Mouse (Mus musculus): Measurements from ENCODE around the gene Vwa7.
"Not testable (repeated sequence)": the region's sequence is repeated elsewhere in the genome, so short reads cannot be mapped to it uniquely, and the experiment has no call there.

Gene Vwa7

GRCm38 (mm10) chr17:35022541-35023060 is 6.2 kb downstream of the Vwa7 start:
- DNase-seq: no peak

DNA sequence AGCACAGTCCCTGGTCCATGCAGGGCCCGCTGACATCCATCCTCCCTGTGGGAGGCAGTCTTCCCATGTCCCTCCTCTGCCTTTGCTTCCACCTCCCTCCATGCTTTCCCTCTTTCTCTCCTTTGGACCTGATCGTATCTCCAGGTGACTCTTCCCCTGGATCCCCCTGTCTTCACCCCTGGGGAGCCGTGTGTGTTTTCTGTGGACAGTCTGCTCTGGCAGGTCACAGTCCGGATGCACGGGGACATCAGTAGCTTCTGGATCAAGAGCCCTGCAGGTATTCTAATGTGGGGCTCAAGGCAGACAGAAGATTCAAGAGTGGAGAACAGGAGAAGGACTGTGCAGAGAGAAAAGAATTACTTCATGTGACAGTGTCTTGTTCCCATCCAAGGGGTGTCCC is 6.8 kb downstream of the Vwa7 start:
- DNase-seq: no peak

DNA sequence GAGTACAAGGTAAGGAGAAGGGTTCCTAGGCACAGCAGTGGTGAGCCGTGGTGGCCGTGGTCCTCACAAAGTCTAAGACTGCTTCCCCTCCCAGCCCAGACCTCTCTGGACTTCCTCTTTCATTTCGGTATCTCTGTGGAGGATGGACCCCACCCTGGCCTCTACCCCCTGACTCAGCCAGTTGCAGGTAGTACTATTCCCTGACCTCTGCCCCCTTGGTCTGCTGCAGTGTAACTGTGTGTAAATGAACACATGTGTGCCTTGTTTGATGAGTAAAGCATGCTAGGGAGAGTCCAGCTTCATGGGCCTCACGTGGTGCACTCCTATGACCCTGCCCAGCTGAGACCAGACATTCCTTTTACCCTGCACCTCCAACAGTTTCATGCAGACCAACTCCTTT is 7.4 kb downstream of the Vwa7 start:
- peak in 1 of 2 experiments; percentile 23 for DNase-seq

DNA sequence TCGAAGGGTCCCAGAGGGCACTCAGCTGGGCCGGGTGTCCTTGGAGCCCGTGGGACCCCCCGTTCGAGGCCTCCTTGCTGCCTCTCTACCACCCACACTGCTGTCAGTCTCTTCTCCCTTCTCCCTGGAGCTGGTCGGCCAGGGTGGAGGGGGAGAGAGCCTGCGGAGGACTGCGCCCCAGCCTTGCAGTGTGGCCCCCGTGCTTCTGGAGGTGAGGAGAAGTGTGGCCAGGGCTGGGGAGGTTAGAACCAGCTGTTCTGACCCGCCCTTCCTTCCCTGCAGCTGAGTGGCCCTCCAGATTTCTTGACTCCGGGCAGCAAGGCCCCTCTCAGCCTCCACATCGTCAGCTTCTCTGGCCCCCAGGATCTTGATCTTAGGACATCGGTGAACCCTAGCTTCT is 7.9 kb downstream of the Vwa7 start:
- peak in 1 of 2 experiments; percentile 18 for DNase-seq

DNA sequence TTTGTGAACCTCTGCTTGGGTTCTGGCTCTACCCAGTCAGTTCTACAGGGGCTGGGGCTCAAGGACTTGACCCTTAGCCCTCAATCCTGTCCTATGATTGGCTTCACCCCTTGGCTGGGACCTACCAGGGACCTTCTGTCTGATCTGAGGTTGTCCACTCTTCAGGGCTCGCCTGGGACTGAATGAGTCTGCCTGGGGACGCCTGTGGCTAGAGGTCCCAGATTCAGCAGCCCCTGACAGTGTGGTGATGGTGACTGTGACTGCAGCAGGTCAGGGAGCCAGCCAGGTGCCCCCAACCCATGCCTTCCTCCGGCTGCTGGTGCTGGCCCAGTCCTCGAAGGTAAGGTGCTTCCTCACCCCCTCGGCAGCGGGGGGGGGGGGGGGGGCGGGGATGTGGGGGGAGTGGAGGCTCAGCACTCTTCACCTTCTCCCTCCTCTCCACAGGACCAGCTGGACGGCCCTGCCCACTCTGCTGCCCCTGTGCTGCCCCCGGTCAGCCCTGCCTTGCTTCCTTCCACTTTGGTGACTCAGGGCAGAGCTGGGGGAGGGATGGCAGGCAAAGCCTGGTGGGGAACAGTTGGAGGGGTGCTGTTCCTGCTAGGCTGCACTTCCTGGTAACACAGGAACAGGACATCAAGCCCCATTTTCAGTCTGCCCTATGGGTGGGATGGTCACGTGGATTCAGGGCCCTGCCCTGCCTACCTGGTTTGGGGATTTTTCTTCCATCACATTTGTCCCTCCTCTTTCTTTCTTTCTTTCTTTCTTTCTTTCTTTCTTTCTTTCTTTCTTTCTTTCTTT is 8.5 kb downstream of the Vwa7 start:
- DNase-seq: peak; percentile 49 to 58

DNA sequence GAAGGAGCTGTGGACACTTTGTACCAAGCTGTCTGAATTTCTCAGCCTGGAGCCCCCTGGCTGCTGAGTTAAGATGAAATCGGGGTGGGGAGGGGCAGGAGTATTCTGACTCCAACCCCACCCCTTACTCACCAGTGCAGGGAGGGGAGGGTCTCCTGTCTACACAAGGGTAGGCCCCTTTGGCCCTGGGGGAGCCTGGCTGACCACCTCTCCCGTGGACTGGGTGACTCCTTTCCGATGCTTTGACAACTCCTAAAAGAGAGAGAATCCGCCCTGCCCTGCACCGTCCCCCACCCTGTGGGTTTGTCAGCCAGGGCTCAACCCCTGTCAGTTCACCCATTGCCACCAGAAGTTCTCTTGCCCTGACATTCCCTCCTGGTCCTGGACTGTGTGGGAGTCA is 9.8 kb downstream of the Vwa7 start:
- peak in 1 of 2 experiments; percentile 17 for DNase-seq

DNA sequence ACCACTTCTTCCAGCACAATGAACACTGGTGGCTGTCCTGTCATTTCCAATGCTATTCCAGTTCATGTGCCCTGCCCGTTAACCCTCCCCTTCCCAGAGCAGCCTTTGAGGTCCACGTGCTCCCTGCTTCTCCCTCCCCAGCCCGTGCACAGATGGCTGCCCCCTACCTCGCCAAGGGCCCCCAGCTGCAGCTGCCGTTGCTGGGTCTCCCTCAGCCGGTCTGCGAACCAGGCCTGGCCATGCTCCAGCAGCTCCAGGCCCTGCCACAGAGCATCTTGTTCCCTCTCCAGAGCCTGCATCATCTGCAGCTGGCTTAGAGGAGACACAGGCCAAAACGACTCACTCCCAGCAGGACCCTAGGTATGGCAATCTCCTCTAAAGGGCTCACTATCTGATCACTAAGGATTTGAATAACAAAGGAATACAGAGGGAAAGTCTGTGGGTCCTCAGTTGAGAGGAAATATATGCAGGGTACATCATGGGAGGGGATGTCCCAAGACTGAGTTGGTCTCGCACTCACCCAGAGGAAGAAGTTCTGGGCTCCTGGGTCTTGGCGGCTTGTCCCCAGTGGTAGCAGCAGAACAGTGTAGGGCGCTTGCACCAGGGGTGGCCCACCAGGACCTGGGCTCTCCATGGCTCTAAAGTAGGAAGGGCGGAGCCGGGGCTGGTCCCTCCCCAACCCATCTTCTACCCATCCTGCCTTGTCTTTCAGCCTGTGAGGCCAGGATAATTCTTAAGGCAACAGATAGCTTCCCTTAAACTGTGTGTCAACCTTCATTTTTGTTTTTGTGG is 11.1 kb downstream of the Vwa7 start, which contains the start of gene Sapcd1:
Gene Sapcd1, minus strand, starts transcription at position 740 of the 792 bp plus-strand sequence.
- DNase-seq: peak in 1 of 2 experiments; percentile 52

- no peak for DNase-seq
These were observed 11.9 kb downstream of the Vwa7 start for GRCm38 (mm10) chr17:35028315-35028714.

GRCm38 (mm10) chr17:35029691-35030532 is 13.5 kb downstream of the Vwa7 start:
- DNase-seq: peak; percentile 28 to 36

GRCm38 (mm10) chr17:35031272-35031671 is 14.9 kb downstream of the Vwa7 start:
- no peak for DNase-seq

DNA sequence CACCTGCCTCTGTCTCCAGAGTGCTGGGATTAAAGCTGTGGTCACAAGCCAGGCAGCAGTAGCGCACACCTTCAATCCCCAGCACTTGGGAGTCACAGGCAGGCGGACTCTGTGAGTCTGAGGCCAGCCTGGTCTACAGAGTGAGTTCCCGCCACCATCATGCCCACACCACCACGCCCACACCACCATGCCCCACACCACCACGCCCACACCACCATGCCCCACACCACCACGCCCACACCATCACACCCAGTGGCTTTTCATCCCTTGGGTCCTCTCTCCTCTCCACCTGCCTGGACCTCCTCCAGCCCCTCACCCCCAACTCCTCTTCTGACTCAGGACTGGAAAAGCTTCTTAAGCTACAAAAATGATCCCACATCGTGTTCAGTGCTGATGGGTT is 15.5 kb downstream of the Vwa7 start:
- DNase-seq: peak in 1 of 2 experiments; percentile 18

DNA sequence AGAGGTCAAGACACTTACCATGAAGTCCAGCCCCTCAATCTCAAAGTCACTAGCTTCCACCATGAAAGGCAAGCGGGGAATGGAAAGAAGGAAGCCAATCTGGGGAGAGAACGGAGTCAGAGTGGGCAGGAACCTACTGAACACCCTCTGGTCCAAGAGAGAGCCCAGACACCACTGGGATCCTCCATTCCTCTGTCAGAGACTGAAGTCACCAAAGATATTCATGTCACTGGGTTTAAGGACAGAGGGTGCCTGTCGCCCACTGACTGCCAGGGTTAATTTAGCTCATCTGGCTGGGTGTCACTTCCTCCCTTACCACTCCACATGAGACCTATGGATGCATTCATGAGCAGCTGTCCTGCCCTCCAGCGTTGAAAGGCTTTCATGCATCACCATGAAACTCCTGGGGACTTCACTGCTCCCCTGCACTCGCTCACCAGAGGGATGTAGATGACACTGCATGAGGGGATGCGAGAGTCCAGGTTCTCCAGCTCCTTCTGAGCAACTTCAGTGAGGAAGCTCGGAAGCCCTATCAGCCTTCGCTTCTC is 16.0 kb downstream of the Vwa7 start:
- peak in 1 of 2 experiments; percentile 19 for DNase-seq

DNA sequence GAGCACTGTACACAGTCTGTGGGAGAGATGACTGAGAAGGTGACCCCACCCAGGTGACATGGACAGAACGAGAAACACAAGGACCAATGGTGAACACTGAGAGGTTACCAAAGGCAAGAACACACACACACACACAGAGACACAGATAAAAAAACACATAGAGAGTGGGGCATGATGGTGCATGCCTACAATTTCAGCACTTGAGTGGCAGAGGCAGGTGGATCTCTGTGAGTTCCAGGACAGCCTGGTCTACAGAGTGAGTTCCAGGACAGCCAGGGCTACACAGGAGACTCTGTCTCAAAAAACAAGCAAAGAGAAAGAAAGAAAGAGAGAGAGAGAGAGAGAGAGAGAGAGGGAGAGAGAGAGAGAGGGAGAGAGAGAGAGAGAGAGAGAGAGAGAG is 17.3 kb downstream of the Vwa7 start:
- DNase-seq: not testable (repeated sequence)

- DNase-seq: no peak
These were observed 18.5 kb downstream of the Vwa7 start for GRCm38 (mm10) chr17:35034896-35035295.

DNA sequence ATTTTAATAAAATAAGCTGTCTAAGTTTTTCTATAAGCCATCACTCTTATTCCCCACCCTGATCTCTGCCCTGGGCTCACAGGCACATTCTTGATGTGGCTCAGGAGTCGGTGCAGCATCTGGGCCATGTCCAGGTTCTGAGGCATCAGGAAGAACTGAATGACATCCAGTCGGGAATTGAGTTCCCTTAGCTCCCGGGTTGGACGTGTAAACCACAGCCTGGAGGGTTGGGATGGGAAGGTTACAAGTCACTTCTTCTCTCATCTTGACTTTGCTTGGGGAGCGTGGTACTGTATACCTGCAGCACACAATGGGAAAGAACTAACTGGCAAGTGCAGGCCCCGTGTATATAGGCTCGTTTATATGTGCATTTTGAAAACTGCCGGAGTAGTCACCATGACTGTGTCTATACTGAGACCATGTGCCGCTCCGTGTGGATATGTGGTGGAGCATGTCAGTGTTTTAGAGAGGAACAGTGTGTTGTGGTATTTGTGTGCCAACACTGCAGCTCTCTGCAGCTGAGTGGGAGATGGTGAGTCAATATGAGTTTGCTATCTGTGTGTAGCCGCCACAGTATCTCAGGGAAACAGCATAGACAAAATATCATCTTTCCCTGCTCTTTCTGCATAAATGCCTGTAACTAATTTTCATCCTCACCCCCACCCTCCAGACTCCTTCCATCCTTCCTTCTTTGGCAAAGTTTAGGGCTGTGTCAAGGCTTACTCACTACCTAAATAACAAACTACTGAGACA is 22.9 kb downstream of the Vwa7 start:
- DNase-seq: no peak

DNA sequence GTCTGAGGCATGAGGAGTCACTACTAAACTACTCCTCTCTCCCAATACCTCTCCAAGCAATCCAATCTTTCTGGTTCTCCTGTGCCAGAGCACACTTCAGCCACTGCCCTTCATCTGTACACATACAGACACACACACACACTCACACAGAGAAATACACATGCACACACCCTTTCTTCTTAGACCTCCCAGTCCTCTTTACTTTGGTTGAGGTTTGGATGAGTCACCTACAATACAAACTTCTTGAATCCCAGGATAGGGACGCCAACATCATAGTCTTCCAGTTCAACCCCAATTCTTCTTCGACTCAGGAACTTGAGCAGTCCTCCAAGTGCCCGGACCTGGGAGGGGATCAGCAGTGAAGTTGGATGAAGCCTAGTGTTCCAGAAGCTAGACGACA is 27.4 kb downstream of the Vwa7 start:
- DNase-seq: no peak

GRCm38 (mm10) chr17:35044904-35045806 is 28.8 kb downstream of the Vwa7 start:
- DNase-seq: no peak

- DNase-seq: no peak
These were observed 29.7 kb downstream of the Vwa7 start for GRCm38 (mm10) chr17:35045807-35046680.

DNA sequence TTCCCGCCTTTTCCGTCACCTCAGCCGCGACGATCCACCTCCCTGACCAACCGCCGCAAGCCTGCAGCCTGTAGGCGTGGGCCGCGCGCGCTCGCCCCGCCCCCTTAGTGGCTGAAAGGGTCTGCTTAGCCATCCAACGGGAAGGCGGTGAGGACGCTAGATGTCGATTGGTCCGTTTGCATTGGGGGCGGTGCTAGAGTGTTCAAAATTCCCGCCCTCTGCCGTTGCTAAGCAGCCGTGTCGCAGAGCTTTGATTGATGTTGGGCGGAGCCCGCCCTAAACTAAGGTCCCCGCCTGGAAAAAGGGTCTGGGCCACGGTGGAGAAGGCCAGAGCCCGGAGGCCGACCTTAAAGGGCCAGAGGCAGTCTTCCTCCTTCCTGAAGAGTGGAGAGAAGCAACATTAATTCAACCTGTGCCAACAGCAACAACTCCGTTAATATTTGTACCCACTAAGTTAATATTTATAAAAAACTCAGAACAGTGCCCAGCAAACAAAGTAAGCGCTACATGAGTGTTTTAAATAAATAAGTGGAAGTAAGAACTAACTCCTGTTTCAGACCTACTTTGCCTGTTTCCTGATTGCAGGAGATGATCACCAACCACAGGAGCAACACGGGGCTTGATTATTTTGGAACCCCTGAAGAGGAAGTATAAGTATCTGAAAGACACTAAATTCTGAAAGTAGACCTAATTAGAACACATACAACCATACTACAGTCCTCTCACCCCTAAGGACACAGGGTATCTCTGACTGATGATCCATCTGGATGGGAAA is 30.5 kb downstream of the Vwa7 start, which contains the start of gene Msh5:
Gene Msh5, minus strand, starts transcription at position 65 of the 775 bp plus-strand sequence.
- DNase-seq: peak; percentile 99

Data from lung, postnatal 4 days (tissue).